Mouse (Mus musculus) erythroblast, embryonic 14.5 days (primary cell): ENCODE measurements at regions not wholly inside any gene's neighbourhood (a gene's known extent, or its start where the extent isn't known, plus 50 kb on each side); places are given as distances from the start of the nearest gene placed in this dataset.

Experiments used
- H3K27me3 ChIP-seq: 2 replicates; pipeline ENCODE4 v1.6.1; 2012; ENCODE audit warnings: inconsistent platforms; ENCODE audit not compliant: control insufficient read depth
- H3K36me3 ChIP-seq: 2 replicates; pipeline ENCODE4 v1.6.1; 2012; ENCODE audit warnings: mild to moderate bottlenecking, inconsistent platforms; ENCODE audit not compliant: control insufficient read depth
- H3K4me1 ChIP-seq: 2 replicates; pipeline ENCODE4 v1.6.1; 2012; ENCODE audit warnings: inconsistent platforms; ENCODE audit not compliant: control insufficient read depth
- H3K4me3 ChIP-seq: replicated peaks from 2 replicates; pipeline ENCODE3; 2012; ENCODE audit warnings: moderate library complexity, mild to moderate bottlenecking, inconsistent platforms
- H3K9me3 ChIP-seq: 2 replicates; pipeline ENCODE4 v1.6.1; 2012; ENCODE audit warnings: low read length, inconsistent platforms, mixed read lengths; ENCODE audit not compliant: control insufficient read depth
- GATA1 ChIP-seq: IDR thresholded peaks from 2 replicates; pipeline ENCODE4 v1.6.1; 2012; ENCODE audit warnings: low read length, inconsistent platforms, mixed read lengths
- TAL1 ChIP-seq: IDR thresholded peaks from 3 replicates; pipeline ENCODE4 v1.6.1; 2012; ENCODE audit warnings: low read length, inconsistent platforms, mixed read lengths

DNA sequence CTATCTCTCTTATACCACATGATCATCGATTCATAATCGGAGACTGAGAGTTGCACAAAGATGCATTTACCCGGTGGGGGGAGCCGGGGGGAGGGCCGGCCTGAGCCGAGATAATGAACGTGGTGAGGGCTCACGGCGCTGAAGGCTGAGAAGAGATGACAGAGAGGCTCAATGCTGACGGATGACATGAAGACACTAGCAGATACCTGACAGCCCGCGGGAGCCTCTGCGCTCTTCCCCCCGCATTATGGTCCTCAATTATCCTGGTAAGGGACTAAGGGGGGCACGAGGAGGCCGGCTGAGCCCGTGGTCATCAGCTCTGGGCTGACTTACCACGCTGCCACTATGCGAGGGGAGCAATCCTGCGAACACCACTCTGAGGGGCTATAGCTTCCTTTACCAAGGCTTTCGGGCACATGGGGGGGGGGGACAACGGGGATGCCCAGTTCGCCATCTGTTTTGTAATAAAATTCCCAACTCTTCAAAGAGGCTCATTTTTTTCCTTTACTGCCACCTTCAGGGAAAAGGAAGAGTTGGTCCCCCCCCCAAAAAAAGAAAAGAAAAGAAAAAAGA is 430.3 kb downstream of the Zfp536 start:
- Histone ChIP-seq H3K27me3 (no peaks in the 10 kb centered on the region), H3K36me3 (no peaks in the 10 kb centered on the region), H3K4me1 (no peaks in the 10 kb centered on the region), H3K9me3 (no peaks in the 10 kb centered on the region), H3K4me3 (no peak overlapping the region)
- TF ChIP-seq TAL1 = no peak
- TF ChIP-seq GATA1 = no peak

DNA sequence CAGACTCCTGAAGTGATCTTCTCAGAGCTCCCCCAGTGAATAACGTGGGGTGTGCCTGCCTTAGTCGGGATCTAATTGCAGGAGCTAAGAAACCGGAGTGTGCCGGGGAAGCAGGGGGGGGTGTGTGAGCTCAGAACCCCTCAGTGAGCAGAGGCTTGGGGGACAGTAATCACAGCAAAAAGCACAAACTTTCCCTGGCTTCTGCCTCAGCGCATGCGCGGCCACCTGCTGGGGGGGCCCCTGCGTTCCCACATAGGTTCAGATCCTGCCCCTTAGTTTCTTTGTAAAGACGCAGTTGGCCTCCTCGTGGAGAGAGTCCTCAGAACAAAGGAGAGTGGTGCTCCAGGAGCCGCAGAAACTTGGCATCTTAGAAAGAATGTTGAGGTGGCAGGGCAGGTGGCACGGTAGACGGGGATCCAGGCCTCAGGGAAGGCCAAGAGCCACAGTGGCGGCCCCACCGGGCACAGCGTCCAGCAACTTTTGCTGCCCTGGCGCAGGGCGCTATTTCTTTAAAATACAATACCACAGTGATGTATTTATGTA is 429.7 kb downstream of the Zfp536 start:
- H3K36me3 ChIP-seq = no peaks in the 10 kb centered on the region
- H3K27me3 ChIP-seq = no peaks in the 10 kb centered on the region
- no peaks in the 10 kb centered on the region for H3K9me3 ChIP-seq
- TF ChIP-seq GATA1 (no peak), TAL1 (no peak)
- no peaks in the 10 kb centered on the region for H3K4me1 ChIP-seq
- no peak overlapping the region for H3K4me3 ChIP-seq

DNA sequence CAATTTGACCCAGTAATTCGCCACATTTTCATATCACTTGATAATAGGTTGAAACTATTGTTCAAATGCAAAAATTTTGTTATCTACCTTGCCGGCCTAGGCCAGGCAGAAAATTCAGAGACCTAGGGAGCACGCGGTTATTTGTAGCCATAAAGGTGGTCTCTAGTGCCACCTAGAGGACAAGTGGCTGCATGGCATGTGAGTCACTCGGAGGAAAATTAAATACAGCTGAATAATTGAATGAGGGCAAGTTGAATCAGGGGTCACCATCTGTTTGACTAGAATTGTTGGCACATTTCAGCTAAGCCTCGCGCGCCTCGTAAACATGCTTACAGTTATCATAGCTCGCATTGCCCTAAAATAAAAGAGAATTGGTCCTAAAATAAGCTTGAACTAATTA is 427.4 kb downstream of the Zfp536 start:
- TF ChIP-seq TAL1 (no peak), GATA1 (no peak)
- no peaks in the 10 kb centered on the region for H3K27me3 ChIP-seq
- no peaks in the 10 kb centered on the region for H3K36me3 ChIP-seq
- no peaks in the 10 kb centered on the region for H3K9me3 ChIP-seq
- H3K4me3 ChIP-seq = no peak overlapping the region
- no peaks in the 10 kb centered on the region for H3K4me1 ChIP-seq

DNA sequence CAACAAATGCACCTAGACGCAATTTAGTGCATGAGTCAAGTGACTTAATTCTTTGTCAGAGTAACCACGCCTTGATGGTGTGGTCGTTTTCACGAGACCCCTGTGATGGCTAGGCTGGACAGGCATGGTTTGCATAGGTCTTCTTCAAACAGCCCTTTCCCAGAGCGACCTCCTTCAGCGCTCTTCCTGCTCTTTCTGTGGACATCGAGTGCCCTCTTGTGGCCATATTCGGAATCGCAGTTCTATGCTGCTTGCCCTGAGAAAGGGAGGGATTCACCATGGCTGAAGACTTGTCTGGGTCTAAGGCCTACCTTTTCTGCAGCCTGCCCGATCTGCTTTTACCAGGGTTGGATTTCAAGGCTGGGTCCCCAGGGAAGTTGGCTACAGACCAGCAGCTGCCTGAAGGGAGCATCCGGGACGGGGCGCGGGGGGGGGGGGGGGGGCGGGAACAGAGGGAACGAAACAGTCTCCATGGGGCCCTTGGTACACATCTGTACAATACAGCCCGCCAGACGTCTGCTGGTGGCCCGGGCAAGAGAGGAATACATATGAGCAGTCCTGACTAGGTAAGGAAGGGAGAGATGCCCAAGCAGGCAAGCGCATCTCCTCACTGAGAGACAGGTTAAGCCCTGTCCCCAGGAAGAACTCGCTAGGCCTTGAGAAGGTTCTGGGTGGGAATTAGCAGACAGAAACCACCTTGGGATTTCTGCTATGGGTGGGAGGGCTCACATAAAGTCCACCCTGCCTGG is 415.6 kb downstream of the Zfp536 start:
- Histone ChIP-seq H3K4me3 (no peak overlapping the region), H3K27me3 (peaks cover 12% of the 10 kb centered on the region), H3K36me3 (no peaks in the 10 kb centered on the region), H3K4me1 (no peaks in the 10 kb centered on the region), H3K9me3 (no peaks in the 10 kb centered on the region)
- TF ChIP-seq GATA1 = no peak
- no peak for TF ChIP-seq TAL1

DNA sequence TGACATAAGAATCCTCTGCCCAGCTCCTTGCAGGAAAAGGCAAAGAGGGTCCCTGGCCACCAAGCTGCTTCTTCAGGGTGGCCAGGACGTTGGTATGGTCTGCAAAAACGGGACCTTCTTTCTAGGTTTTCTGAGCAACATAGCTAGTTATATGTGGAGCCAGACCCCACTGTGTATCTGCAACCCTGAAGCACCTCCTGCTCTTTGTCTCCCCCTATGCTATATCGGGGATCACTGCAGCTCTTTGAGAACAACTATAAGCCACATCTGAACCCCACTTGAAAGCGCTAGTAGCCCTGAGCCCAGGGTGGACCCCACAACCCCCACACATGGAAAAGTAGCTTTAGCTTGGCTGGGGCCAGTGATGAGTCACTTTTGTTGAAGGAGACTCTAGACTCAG is 414.9 kb downstream of the Zfp536 start:
- Histone ChIP-seq H3K9me3 (no peaks in the 10 kb centered on the region), H3K27me3 (peaks cover 12% of the 10 kb centered on the region), H3K36me3 (no peaks in the 10 kb centered on the region), H3K4me3 (no peak overlapping the region), H3K4me1 (no peaks in the 10 kb centered on the region)
- no peak for TF ChIP-seq TAL1
- no peak for TF ChIP-seq GATA1

DNA sequence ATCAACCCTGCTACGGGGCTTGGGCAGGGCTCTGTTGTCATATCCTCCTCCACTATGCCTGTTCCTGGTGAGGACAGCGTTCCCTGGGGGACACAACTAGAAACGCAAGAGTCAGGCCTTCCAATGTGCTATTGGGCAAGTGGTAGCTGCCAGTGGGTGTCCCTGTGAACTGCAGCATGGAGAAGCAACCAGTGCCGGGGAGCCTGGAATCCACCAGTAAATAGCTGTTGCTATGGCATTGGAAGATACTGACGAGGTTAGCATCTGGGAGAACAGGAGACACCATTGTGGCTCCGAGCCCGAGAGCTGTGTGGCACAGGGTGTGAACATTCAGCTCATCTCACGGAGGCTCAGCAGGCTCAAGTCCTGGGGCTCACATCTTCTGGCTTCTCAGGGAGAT is 414.0 kb downstream of the Zfp536 start:
- TF ChIP-seq GATA1 (no peak), TAL1 (no peak)
- H3K4me3 ChIP-seq = no peak overlapping the region
- H3K36me3 ChIP-seq = no peaks in the 10 kb centered on the region
- no peaks in the 10 kb centered on the region for H3K9me3 ChIP-seq
- H3K4me1 ChIP-seq = no peaks in the 10 kb centered on the region
- peaks cover 12% of the 10 kb centered on the region for H3K27me3 ChIP-seq

DNA sequence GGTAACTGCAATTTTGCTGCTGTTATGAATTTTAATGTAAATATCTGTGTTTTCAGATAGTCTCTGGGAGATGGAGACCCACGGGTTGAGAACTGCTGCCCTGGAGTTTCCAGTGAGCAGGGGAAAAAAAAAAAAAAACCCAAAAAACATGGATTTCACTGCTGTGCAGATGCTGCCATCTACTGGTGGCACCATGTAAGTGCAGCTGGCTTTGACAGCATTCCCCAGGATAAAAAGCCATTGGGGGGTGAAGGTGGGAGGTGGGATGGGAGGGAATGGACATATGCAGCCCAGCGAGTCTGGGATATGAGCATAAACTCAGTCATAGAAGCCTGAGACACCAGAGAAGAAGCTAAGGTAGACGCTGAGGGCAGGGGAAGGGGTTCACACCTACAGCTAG is 413.3 kb downstream of the Zfp536 start:
- Histone ChIP-seq H3K27me3 (peaks cover 12% of the 10 kb centered on the region), H3K4me3 (no peak overlapping the region), H3K4me1 (no peaks in the 10 kb centered on the region), H3K9me3 (no peaks in the 10 kb centered on the region), H3K36me3 (no peaks in the 10 kb centered on the region)
- TF ChIP-seq TAL1 = no peak
- TF ChIP-seq GATA1 = no peak

DNA sequence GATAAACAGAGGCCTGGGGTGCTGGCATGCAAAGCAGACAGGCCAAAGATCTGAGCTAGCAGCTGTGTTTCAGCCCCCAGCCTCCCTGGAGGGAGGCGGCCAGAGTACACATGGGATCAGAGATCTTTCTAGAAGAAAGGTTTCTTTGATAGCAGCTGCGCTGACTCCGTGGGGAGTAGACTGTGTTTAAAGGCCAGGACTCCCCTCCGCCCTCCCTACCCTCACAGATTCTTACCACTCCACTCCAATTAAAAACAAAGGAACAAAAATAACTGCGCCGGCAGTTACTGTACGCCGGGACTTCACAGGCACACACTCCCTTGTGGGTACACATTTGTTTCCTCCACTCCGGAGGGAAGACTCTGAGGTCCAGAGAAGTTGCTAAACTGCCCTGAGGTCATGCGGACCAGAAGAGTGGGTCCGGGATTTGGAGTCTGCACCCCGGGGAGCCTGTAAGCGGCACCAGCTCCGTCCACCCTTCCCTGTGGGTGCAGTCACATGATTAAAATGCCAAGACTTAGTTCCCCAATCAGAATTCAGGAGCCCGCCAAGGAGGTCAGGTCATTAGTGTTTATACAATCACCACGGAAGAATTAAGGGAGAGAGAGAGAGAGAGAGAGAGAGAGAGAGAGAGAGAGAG is 411.5 kb downstream of the Zfp536 start:
- Histone ChIP-seq H3K9me3 (no peaks in the 10 kb centered on the region), H3K36me3 (no peaks in the 10 kb centered on the region), H3K4me3 (no peak overlapping the region), H3K4me1 (no peaks in the 10 kb centered on the region), H3K27me3 (peaks cover 12% of the 10 kb centered on the region)
- TF ChIP-seq GATA1 (no peak), TAL1 (no peak)

DNA sequence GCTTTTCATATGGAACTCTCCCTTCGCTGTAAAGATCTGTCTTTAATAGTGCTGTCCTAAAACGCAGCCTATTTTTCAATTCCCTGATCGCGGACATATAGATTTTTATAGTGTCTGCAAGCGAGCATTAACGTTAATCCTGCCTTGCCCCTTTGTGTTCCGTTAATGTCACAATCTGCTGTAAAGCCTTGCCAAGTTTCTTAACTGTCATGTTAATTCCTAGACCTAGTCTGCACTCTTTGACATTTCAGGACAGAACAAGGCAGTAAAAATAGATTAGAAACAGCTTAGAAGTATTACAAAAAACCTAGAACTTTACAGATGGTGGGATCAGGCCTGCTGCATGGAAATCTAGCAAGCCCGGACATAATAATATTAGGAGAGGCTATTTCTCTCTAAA is 410.6 kb downstream of the Zfp536 start:
- TF ChIP-seq GATA1 (no peak), TAL1 (no peak)
- no peaks in the 10 kb centered on the region for H3K9me3 ChIP-seq

More for the DNA sequence above, 410.6 kb downstream of the Zfp536 start:
- Histone ChIP-seq H3K27me3 (peaks cover 12% of the 10 kb centered on the region), H3K4me3 (no peak overlapping the region), H3K4me1 (no peaks in the 10 kb centered on the region), H3K36me3 (no peaks in the 10 kb centered on the region)
